Mouse (Mus musculus): ENCODE measurements at regions not wholly inside any gene's neighbourhood (a gene's known extent, or its start where the extent isn't known, plus 50 kb on each side); places are given as distances from the start of the nearest gene placed in this dataset.

DNA sequence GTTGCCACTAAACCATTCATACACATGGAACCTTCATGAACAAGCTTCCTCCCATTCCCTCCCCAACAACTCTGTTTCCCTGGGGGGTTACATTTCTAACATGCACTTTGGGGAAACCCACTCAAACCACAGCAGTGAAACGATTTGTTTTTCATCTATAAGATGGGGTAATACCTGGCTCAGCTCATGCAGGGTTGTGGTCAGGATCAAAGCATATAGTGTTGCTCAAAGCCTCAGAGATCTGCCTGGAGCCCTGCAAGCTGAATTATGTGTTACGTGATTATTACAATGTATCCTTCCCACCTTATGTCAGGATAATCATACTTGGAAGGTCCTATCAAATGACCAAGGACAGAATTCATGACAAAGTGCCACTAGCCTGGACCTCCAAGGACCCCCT, 154.5 kb upstream of the Ankrd55 start:
- TF ChIP-seq EP300 (IDR thresholded peaks at IDR 0.05; ENCODE audit: insufficient read depth, low read depth, low read length) (no peak), POLR2A (IDR thresholded peaks at IDR 0.05; ENCODE audit: insufficient read depth, low read length) (no peak)

Data from ES-Bruce4 (cell line).